Mouse (Mus musculus): ENCODE data around the gene Zeb2.
"Not testable (repeated sequence)": the region's sequence is repeated elsewhere in the genome, so short reads cannot be mapped to it uniquely, and the experiment has no call there.

The Zeb2 gene

DNA sequence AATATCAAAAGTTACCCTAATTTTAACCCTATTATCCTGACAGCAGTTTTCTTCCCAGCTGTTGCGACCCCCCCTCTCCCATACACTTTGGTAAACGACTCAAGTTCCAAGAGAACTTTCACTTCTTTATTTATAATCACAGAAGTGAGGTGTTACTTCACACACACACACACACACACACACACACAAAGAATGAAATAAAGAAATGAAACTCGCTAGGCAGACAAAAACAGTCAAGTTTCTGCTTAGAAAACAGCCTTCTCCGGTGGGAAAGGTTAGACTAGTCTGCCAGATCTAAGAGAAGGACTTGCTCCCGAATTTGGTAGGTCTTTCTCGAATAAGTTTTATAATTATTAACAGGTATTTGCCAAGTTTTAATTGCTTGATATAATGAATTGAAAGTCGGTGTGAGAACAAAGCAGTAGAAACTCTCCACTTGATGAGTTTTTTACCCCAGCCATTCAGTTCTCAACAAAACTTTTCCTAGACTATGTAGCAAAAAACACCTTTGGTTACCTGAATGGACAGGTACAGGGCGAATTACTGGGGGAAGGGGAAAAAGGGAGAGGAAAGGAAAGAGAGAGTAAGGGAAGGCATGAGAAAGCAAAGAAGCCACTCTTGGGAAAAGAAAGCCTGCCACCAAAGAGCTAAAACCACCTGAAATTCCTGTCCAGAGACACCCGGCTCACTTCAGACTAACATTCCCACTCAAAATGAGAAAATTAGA, 5.0 kb downstream of the Zeb2 start:
- no peak for DNase-seq (ENCODE audit: low read depth, low spot score)

DNA sequence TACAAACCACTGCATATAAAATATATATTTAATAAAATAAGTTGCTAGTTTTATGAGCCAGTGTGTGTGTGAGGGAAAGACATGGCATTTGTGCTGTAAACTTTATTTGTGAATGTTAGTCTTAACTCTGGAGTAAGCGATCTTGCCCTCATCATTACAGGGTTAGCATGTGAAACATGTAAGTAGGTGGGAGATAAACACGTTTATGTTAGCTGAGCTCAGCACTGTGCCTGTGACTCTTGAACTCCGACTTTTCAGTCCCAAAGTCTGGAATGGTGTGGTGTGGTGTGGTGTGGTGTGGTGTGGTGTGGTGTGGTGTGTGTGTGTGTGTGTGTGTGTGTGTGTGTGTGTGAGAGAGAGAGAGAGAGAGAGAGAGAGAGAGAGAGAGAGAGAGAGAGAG, 5.6 kb downstream of the Zeb2 start:
- DNase-seq (ENCODE audit: low read depth, low spot score): not testable (repeated sequence)

DNA sequence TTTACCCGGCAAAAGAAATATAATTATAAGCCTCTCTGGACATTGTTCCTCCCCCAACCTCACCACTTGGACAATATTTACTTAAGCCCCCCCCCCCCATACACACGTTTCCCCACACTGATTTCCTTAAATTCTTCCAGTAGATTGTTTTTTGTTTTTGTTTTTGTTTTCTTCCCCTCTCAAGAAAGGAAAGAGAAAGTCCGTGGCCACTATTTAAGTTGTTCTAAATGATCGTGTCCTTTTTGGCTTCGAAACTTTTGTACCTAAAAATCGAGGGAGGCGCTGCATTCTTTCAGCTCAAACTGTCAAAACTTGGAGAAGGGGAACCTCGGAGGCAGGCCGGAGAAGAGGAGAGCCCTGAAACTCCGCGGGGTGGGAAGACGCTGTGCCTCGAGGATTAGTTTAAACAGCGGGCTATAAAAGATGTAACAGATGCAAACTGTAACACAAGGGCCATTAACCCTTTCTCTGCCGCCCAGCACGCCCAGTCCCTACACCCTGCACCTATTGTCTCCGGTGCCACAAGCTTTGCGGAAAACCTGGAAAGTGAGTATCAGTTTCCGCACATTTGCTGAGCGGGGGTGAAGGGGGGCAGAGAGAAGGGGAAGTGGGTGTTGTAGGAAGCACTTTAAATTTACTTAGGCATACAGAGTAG, 6.3 kb downstream of the Zeb2 start:
- DNase-seq (ENCODE audit: low read depth, low spot score): peak; percentile 70

DNA sequence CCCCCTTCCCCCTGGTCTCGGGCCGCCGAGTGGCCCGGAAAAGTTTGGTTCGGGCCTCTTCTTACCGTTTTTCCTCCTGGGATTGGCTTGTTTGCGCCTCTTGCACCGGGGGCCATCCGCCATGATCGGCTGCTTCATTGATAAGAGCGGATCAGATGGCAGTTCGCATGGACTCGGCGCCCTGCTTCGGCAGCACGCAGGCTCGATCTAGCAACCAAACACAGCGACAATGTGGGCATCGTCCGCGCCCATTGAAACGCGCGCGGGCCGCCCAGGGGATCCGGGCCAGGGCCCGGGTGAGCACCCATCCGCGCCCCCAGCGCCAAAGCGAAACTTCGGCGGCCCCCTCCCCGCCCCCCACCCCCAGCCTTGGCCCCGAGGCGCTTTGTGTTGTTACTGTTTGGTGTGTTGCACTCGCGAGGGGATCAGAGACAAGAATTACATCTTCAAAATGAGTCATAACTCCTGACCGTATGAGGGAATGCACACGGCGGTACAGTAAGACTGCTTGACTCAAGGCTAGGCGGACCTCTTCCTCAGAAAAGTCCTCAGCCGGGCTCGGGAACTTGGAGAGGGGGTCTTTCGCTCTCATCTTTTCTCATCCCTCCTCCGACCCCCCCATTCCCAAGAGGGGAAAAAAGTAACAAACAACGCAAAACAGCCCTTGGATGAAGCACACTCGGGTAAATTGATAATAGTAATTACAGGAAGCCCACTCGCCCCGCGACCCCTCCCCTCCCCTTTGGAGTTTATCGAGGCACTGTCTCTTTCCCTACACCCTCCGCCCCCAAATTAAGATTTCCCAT, 7.0 kb downstream of the Zeb2 start:
- DNase-seq (ENCODE audit: low read depth, low spot score): peak; percentile 48

DNA sequence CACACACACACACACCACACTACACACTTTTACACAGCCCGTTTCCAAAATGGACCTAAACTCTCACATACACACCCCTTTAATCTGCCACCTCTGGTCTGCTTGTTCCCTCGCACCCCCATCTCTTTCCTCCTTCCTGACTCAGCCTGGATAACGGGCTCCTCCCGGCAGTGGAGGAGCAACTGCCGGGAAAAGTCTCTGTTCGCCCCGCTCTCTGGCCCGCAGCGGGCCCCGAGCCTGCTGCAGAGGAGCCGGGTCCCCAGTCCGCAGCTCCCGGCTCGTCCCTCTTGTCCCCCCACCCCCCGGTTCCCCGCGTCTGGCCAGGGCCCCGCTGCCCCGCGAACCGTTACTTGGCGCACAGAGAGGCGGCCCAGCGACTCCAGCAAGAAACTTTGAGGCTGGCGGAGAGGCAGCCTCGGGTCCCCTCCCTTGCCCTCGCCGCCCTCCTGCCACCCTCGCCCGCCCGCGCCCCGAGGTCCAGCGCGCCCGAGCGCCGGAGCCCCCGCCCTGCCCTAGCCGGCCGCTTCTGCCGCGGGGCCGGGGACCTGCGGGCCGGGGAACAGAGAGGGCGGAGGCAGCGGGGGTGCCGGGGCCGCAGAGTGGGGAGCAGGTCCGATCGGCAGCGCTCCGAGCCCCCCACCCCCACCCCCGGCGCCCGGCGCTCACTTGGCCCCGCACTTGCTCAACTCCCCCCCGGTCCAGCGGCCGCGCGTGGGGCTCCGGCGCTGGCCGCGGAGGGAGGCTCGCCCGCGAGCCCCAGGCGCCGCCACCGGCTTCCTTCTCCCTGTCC, 7.8 kb downstream of the Zeb2 start:
- DNase-seq (ENCODE audit: low read depth, low spot score): peak; percentile 46

DNA sequence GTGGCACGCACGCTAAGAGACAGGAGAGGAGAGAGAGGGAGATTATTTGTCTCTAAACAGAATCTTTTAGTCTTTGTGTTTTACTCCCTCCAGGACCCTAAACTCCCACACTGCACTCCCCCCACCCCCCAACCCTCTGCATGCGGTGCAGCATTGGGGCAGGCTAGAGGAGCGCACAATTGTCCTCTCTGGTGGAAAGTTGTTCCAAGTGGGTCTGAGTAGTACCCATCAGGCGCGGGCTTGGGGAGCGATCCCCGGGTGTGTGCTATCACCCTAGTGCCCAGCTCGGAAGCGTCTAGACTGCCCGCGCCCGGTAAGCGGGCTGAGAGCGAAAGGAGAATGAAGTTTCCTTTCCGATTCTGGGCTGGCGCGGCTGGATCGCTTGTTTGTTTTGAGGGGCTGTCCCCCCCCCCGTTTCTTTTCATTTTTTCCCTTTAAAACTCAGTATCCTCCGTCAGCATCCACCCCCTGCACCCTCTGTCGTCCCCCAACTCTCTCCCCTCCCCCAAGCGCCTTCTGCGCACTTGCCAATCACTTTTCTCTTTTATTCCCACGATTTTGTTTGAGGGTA, 8.6 kb downstream of the Zeb2 start:
- peak; percentile 39 for DNase-seq (ENCODE audit: low read depth, low spot score)

DNA sequence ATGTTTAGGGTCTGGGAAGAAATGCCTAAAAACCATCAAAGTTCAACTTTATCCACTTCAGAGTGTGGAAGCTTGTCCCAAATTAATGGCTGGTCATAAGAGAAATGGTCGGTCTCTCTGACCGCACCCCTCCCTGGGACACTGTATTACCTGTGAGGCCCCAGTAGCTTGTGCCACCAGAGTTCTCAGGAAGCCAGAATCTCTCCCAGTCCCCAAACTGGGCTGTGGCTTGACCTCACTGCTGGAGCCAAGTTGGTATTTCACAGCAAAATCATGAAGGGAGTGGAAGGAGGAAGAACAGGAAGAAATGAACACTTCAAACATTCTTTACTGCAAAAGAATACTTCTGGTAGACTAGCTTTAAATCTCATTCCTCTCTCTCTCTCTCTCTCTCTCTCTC, 9.6 kb downstream of the Zeb2 start:
- no peak for DNase-seq (ENCODE audit: low read depth, low spot score)

DNA sequence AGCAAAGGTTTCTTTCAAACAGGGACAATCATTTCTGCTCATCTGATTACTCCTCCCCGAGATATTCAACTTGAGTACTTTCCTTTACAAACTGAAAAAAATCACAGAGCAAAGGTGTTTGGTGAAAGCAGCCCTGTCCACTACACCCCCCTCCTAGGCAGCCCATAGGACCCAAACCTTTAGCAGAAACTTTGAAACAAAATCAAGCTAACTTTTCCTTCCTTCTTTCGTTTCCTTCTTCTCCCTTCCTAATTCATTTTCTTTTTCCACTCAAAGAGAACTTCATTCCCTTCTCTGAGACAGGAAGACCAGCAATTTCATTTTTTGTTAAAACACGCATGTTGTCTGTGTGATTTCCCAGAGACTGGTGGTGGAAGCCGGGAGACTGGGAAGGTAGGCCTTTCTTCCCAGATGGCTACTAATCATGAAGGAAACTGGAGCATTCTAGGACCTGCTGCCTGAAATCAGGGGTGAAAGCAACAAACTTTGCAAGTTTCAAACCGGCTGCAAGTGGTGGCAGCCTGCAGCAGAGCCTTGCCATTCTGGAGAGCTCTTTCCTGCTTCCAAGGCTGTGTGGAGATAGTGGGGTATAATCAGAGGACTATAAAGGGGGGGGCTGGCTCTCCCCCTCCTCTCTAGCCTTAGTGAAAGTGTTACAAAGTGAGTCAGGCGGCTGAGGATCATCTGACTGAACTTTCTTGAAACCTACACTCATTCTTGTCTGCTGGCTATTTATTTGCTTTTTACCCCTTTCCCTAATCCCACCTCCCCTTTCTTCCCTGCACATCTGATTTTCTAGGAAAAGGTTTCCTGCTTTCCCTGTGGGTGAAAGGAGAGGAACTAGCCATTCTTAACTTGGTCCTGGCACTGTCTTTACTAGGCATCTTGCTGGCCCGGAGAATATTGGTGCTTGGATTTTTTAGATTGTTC, 11.0 kb downstream of the Zeb2 start:
- DNase-seq (ENCODE audit: low read depth, low spot score): no peak

DNA sequence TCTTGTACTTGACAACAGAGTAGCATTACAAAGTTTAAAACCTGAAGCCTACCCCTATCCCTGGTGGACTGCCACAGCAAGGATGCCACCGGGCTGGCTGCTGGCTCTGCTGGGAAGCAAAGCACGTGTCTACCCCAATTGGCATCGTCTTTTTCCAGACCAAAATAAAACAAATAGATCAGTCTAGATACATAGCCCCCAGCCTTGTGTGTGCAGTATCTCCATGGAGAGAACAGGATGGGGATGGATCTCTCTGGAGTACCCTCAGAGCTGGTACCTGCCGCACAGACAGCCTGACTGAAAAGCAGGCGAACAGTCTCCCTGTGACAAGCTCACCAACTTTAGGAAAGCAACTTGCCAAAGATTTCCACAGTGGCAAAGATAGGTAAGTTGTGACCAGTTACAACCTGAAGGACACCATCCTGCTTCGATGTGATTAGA, 11.9 kb downstream of the Zeb2 start:
- no peak for DNase-seq (ENCODE audit: low read depth, low spot score)

DNA sequence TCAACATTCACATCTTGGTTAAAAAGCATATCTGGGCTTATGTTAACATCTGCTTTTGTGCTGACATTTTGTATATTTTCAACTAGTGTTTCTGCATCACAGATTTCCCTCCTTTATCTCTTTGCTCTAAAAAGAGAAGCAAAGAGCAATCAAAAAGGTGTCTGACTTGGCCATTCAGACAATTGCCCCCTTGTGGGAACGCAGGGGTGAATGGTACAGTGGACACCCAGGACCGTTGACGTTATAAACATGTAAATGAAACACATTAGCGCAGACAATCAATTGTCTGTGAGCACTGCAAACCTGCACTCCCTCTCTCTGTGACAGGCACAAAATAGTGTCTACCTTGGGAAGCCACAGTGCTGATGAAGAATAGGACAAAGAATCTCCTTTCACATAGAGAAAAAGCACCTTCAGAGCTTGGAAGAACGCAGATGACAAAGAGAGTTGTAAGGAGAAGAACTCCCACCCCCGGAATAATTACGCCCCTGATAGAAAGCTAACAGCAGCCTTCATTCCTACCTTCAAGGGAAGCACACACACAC, 12.6 kb downstream of the Zeb2 start:
- peak; percentile 39 for DNase-seq (ENCODE audit: low read depth, low spot score)

DNA sequence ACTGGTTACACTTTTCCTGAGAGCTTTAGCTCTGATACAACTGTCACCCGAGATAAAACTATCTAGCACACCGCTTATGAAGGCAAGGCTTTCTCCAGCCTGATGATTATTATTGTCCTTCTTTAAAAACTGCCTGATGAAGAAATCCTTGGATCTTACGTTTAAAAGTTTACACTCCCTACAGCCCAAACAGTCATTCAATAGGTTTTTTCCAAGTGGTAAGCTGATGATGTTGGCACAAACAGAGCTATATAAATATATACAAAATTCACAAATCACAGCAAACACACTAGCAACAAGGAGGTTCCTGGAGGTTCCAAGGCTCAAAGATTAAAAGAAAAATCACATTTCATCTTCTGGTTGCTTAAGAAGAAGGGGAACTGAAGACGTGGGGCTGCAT, 13.1 kb downstream of the Zeb2 start:
- no peak for DNase-seq (ENCODE audit: low read depth, low spot score)

DNA sequence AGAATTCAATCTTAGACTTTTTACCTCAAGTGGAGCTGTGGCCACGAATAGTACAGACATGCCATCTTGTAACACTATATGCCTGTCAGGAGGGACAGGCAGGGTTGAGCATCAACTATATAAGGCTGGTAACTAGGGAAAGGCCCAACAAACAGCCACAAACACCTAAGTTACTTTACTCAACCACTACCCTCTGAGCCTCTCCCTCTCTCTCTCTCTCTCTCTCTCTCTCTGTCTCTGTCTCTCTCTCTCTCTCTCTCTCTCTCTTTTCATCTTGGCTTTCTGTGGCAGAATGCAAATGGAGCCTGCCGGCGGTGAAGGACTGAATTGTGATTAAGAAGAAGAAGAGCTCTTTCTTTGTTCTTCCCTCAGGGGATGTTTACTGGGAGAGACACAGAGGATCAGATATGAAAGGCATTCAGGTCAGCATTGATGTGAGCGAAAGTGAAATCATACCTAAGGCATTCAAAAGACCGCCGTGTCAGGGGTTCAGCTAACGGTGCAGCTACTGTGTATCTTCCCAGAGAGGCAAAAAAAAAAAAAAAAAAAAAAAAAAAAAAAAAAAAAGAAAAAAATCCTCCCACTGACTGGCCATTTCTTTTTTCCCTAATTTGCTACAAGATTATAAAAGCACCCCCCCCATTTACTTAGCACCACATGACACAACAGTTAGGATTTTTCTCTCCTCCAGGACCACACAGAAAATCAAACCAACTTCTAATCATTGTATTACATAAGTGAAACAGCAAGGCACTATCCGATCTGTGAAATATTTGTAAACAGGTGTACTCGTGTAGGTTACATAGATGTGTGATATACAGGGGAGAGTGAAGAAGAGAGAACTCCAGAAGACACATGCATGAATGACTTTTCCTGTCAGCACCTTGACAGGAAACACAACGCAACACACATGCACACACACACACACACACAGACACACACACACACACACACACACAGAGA, 13.9 kb downstream of the Zeb2 start:
- no peak for DNase-seq (ENCODE audit: low read depth, low spot score)

DNA sequence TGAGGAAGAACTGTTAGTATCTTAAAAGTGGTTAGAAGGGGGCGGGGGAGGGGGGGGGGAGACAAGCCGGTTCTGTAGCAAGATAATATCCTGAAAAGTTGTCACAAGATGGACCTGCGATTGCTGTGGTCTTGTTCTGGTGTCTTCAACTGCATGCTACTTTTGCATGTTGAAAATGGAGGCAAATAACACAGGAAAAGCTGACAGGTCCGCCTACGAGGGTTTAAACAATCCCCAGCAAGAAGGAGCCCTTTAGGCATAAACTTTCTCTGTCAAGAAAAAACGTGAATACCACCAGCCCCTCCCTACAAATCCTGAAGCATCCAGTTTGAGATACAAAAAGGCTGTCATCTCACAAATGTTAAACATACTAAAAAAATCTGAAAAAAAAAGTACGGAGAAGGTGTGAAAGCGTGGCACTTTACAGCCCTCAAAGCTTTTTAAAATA, 15.0 kb downstream of the Zeb2 start:
- no peak for DNase-seq (ENCODE audit: low read depth, low spot score)

DNA sequence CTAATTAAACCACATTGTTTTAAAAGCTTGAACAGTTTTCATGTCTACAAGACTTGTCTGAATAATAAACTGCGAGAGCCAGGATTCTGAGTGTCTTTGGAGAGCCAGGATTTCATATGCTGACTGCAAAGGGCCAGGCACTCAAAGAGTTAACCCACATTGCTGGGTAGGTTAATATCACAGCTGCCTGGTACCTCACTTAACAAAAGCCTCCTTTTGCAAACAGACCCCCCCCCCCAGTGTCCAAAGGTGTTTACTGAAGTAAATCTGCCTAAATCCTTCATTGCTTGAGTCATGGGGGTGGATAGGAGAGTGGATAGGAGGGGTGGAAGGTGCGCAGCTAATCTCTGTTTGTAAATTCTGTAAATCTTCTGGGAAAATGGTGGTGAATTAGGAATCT, 15.6 kb downstream of the Zeb2 start:
- DNase-seq (ENCODE audit: low read depth, low spot score): no peak

DNA sequence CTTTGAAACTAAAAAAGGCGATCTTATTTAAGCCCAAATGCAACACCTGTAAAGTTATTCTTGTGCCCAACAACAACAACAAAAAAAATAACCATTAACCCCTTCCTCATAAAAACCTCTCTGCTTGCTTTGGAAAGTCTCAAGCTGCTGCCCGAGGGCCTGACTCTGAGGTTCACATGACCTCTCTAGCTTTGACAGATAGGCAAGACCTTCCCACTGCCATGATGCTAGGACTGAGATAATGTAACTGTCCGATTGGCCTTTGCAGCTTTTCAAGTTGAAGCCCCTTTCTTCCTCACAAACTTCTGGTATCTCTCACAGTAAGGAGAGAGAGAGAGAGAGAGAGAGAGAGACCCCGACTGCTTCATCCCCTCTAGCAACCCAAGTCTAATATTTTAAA, 16.2 kb downstream of the Zeb2 start:
- DNase-seq (ENCODE audit: low read depth, low spot score): no peak

DNA sequence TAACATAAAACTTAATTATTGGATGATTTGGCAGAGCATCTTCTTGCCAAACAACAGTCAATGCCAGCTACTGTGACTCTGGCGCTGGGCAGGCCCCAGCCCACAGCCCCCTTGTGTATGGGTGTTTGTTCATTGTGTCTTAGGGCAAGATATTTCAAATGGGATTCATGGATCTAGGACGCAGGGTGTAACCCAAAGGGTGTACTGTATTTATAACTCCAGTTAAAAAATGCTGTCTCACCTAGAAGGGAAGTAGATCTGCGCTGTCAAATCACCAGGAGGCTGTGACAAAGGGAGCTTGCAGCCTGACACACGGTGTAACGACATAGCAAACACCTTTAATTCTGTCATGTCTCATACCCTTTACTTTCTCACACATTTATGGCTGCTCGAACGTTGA, 16.6 kb downstream of the Zeb2 start:
- no peak for DNase-seq (ENCODE audit: low read depth, low spot score)

DNA sequence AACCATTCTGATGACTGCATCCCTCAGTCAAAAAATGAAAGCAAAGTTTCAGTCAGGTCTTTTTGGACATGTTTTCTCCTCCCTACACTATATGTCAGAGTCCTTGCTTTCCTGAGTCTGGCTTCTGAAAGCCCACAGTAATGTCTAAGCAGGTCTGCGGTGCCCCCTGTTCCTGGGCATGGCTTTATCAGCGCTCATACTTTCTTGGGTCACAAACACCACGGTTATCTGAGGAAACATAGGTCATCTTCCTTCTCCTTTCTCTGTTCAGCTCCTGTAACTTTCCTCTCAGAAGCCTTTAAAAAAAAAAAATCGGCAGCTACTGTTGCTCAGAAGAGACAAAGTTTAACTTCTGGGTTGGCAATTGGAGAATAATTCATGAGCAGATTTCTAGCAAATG, 17.2 kb downstream of the Zeb2 start:
- DNase-seq (ENCODE audit: low read depth, low spot score): no peak

DNA sequence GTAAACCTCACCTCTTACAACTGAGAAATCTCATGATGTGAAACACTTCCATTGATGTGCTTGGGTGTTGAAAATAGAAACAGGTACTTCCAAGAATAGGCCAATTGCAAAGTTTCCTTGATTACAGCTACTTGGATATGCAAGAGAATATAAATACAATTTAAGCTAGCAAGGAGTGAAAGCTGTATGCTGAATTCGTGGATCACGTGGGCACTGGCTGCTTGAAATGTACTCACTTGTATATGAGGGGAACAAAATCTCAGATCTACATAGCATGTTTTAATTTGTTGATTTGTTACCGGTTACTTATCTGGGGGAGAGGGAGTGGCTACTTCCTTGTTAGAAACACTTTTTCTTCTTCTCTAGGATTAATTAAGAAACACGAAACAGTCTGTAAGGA, 18.1 kb downstream of the Zeb2 start:
- DNase-seq (ENCODE audit: low read depth, low spot score): no peak

DNA sequence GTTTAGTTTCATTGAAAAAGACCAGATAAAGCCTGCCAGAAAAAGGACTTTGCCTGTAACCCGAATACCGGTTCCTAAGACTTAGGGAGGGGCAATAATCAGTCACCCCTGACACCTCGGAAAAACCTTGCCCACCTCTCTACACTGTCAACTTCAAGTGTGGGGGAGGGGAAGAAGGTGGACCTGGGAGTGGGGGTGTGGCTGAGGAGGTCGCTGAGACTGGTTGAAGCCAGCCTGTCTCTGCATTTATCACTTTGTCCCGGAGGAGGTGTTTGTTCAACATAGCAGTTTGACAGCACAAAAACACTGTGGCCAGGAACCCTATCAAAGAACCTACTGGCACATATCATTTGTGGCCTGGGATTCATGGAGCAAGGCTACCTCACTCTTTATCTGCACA, 19.2 kb downstream of the Zeb2 start:
- peak; percentile 47 for DNase-seq (ENCODE audit: low read depth, low spot score)
